Mouse (Mus musculus): ENCODE data around the gene Gm10309. TPM values are rescaled to one million over a fixed set of nuclear protein-coding genes. Genes with fewer than 3 reads are reported as not detected.

Gene Gm10309
- polyA plus RNA-seq, 1 experiment from 2014 or later, result 0.11 TPM

GRCm38 (mm10) chr17:86523374-86523773, 18.3 kb upstream of the Gm10309 start:
- no peak for ATAC-seq (ENCODE audit: low read depth)
- H3K27ac ChIP-seq (replicated peaks; ENCODE audit: low read depth, low read length), result no peak overlapping the region
- DNase-seq (ENCODE audit: low spot score), result no peak
- 64% methylated on average over 3 of the region's 3 CpGs for WGBS
- no peaks in the 10 kb centered on the region for H3K4me1 ChIP-seq (ENCODE audit: control insufficient read depth, insufficient read depth, low read length)
- no peak overlapping the region for H3K4me3 ChIP-seq (ENCODE audit: low read depth, low read length)
- H3K36me3 ChIP-seq (ENCODE audit: control insufficient read depth, insufficient read depth, low read length), result no peaks in the 10 kb centered on the region
- no peaks in the 10 kb centered on the region for H3K9me3 ChIP-seq (ENCODE audit: control insufficient read depth, low read length)
- no peak overlapping the region for H3K4me2 ChIP-seq (ENCODE audit: low read depth, low read length)
- no peaks in the 10 kb centered on the region for H3K27me3 ChIP-seq (replicated peaks; ENCODE audit: control insufficient read depth, insufficient read depth, low read length)
- H3K9ac ChIP-seq (ENCODE audit: low read depth, low read length), result no peak overlapping the region

- H3K9ac ChIP-seq (ENCODE audit: low read depth, low read length), result no peak overlapping the region
- no peaks in the 10 kb centered on the region for H3K36me3 ChIP-seq (ENCODE audit: control insufficient read depth, insufficient read depth, low read length)
- H3K4me1 ChIP-seq (ENCODE audit: control insufficient read depth, insufficient read depth, low read length), result no peaks in the 10 kb centered on the region
- no peak for ATAC-seq (ENCODE audit: low read depth)
- WGBS, result 94% methylated on average over 5 of the region's 5 CpGs
- no peaks in the 10 kb centered on the region for H3K9me3 ChIP-seq (ENCODE audit: control insufficient read depth, low read length)
- no peak for DNase-seq (ENCODE audit: low spot score)
- H3K4me3 ChIP-seq (ENCODE audit: low read depth, low read length), result no peak overlapping the region
- no peaks in the 10 kb centered on the region for H3K27me3 ChIP-seq (replicated peaks; ENCODE audit: control insufficient read depth, insufficient read depth, low read length)
- H3K27ac ChIP-seq (replicated peaks; ENCODE audit: low read depth, low read length), result no peak overlapping the region
- H3K4me2 ChIP-seq (ENCODE audit: low read depth, low read length), result no peak overlapping the region
These were observed 17.6 kb upstream of the Gm10309 start for GRCm38 (mm10) chr17:86522649-86523048.

- Histone ChIP-seq H3K4me3 (ENCODE audit: low read depth, low read length) (no peak overlapping the region), H3K4me1 (ENCODE audit: control insufficient read depth, insufficient read depth, low read length) (no peaks in the 10 kb centered on the region), H3K9me3 (ENCODE audit: control insufficient read depth, low read length) (no peaks in the 10 kb centered on the region), H3K9ac (ENCODE audit: low read depth, low read length) (no peak overlapping the region), H3K4me2 (ENCODE audit: low read depth, low read length) (no peak overlapping the region), H3K36me3 (ENCODE audit: control insufficient read depth, insufficient read depth, low read length) (no peaks in the 10 kb centered on the region), H3K27ac (replicated peaks; ENCODE audit: low read depth, low read length) (no peak overlapping the region), H3K27me3 (replicated peaks; ENCODE audit: control insufficient read depth, insufficient read depth, low read length) (no peaks in the 10 kb centered on the region)
- DNase-seq (ENCODE audit: low spot score) (no peak), ATAC-seq (ENCODE audit: low read depth) (no peak)
- WGBS, result 90% methylated on average over 11 of the region's 11 CpGs
These were observed 16.2 kb upstream of the Gm10309 start for GRCm38 (mm10) chr17:86521252-86521651.

GRCm38 (mm10) chr17:86518604-86519003, 13.6 kb upstream of the Gm10309 start:
- Histone ChIP-seq H3K4me1 (ENCODE audit: control insufficient read depth, insufficient read depth, low read length) (no peaks in the 10 kb centered on the region), H3K27me3 (replicated peaks; ENCODE audit: control insufficient read depth, insufficient read depth, low read length) (no peaks in the 10 kb centered on the region), H3K4me2 (ENCODE audit: low read depth, low read length) (no peak overlapping the region), H3K9ac (ENCODE audit: low read depth, low read length) (no peak overlapping the region), H3K4me3 (ENCODE audit: low read depth, low read length) (no peak overlapping the region), H3K36me3 (ENCODE audit: control insufficient read depth, insufficient read depth, low read length) (no peaks in the 10 kb centered on the region; the same call in 1 of the 2 replicates), H3K9me3 (ENCODE audit: control insufficient read depth, low read length) (no peaks in the 10 kb centered on the region), H3K27ac (replicated peaks; ENCODE audit: low read depth, low read length) (no peak overlapping the region)
- DNase-seq (ENCODE audit: low spot score), result no peak
- ATAC-seq (ENCODE audit: low read depth), result no peak
- 77% methylated on average over 7 of the region's 7 CpGs for WGBS

- H3K4me1 ChIP-seq (ENCODE audit: control insufficient read depth, insufficient read depth, low read length), result no peaks in the 10 kb centered on the region
- H3K36me3 ChIP-seq (ENCODE audit: control insufficient read depth, insufficient read depth, low read length), result no peaks in the 10 kb centered on the region; the same call in 1 of the 2 replicates
- no peak overlapping the region for H3K27ac ChIP-seq (replicated peaks; ENCODE audit: low read depth, low read length)
- H3K9me3 ChIP-seq (ENCODE audit: control insufficient read depth, low read length), result no peaks in the 10 kb centered on the region
- no peak overlapping the region for H3K4me2 ChIP-seq (ENCODE audit: low read depth, low read length)
- DNase-seq (ENCODE audit: low spot score) (no peak), ATAC-seq (ENCODE audit: low read depth) (no peak)
- H3K9ac ChIP-seq (ENCODE audit: low read depth, low read length), result no peak overlapping the region
- 77% methylated on average over 5 of the region's 5 CpGs for WGBS
- no peak overlapping the region for H3K4me3 ChIP-seq (ENCODE audit: low read depth, low read length)
- H3K27me3 ChIP-seq (replicated peaks; ENCODE audit: control insufficient read depth, insufficient read depth, low read length), result no peaks in the 10 kb centered on the region
These were observed 11.6 kb upstream of the Gm10309 start for GRCm38 (mm10) chr17:86516630-86517029.

- H3K36me3 ChIP-seq (ENCODE audit: control insufficient read depth, insufficient read depth, low read length), result no peaks in the 10 kb centered on the region; the same call in 1 of the 2 replicates
- H3K4me2 ChIP-seq (ENCODE audit: low read depth, low read length), result no peak overlapping the region
- H3K27ac ChIP-seq (replicated peaks; ENCODE audit: low read depth, low read length), result no peak overlapping the region
- 70% methylated on average over 13 of the region's 13 CpGs for WGBS
- no peaks in the 10 kb centered on the region for H3K4me1 ChIP-seq (ENCODE audit: control insufficient read depth, insufficient read depth, low read length)
- H3K27me3 ChIP-seq (replicated peaks; ENCODE audit: control insufficient read depth, insufficient read depth, low read length), result no peaks in the 10 kb centered on the region
- no peaks in the 10 kb centered on the region for H3K9me3 ChIP-seq (ENCODE audit: control insufficient read depth, low read length)
- H3K4me3 ChIP-seq (ENCODE audit: low read depth, low read length), result no peak overlapping the region
- DNase-seq (ENCODE audit: low spot score), result peak; percentile 63
- H3K9ac ChIP-seq (ENCODE audit: low read depth, low read length), result no peak overlapping the region
- peak; percentile 18; the same call in 1 of the 2 replicates for ATAC-seq (ENCODE audit: low read depth)
These were observed 10.1 kb upstream of the Gm10309 start for GRCm38 (mm10) chr17:86514974-86515620.

- DNase-seq (ENCODE audit: low spot score) (peak; percentile 50), ATAC-seq (ENCODE audit: low read depth) (no peak)
- 51% methylated on average over 5 of the region's 5 CpGs for WGBS
- Histone ChIP-seq H3K9me3 (ENCODE audit: control insufficient read depth, low read length) (no peaks in the 10 kb centered on the region), H3K4me1 (ENCODE audit: control insufficient read depth, insufficient read depth, low read length) (no peaks in the 10 kb centered on the region), H3K27me3 (replicated peaks; ENCODE audit: control insufficient read depth, insufficient read depth, low read length) (no peaks in the 10 kb centered on the region), H3K4me2 (ENCODE audit: low read depth, low read length) (no peak overlapping the region), H3K36me3 (ENCODE audit: control insufficient read depth, insufficient read depth, low read length) (no peaks in the 10 kb centered on the region), H3K4me3 (ENCODE audit: low read depth, low read length) (no peak overlapping the region), H3K27ac (replicated peaks; ENCODE audit: low read depth, low read length) (no peak overlapping the region), H3K9ac (ENCODE audit: low read depth, low read length) (no peak overlapping the region)
These were observed 4.8 kb upstream of the Gm10309 start for GRCm38 (mm10) chr17:86509871-86510270.

GRCm38 (mm10) chr17:86508212-86508490, 3.1 kb upstream of the Gm10309 start:
- H3K4me2 ChIP-seq (ENCODE audit: low read depth, low read length), result no peak overlapping the region
- no peak overlapping the region for H3K4me3 ChIP-seq (ENCODE audit: low read depth, low read length)
- no peak overlapping the region for H3K27ac ChIP-seq (replicated peaks; ENCODE audit: low read depth, low read length)
- H3K36me3 ChIP-seq (ENCODE audit: control insufficient read depth, insufficient read depth, low read length), result no peaks in the 10 kb centered on the region
- 93% methylated on average over 3 of the region's 3 CpGs for WGBS
- H3K27me3 ChIP-seq (replicated peaks; ENCODE audit: control insufficient read depth, insufficient read depth, low read length), result no peaks in the 10 kb centered on the region
- H3K4me1 ChIP-seq (ENCODE audit: control insufficient read depth, insufficient read depth, low read length), result no peaks in the 10 kb centered on the region
- H3K9ac ChIP-seq (ENCODE audit: low read depth, low read length), result no peak overlapping the region
- no peak for DNase-seq (ENCODE audit: low spot score)
- ATAC-seq (ENCODE audit: low read depth), result no peak
- no peaks in the 10 kb centered on the region for H3K9me3 ChIP-seq (ENCODE audit: control insufficient read depth, low read length)

All from embryonic facial prominence, embryonic 14.5 days (tissue).